Mouse (Mus musculus) macrophage (primary cell): ENCODE results near the gene Gpr137c. TPM values are rescaled to one million over a fixed set of nuclear protein-coding genes. Genes with fewer than 3 reads are reported as not detected.

Experiments used
- H3K27ac ChIP-seq: fragments of 350-480 bp; formaldehyde crosslinking; 2 replicates; pipeline ENCODE4 v1.9.0; 2021
- H3K36me3 ChIP-seq: fragments of 350-480 bp; formaldehyde crosslinking; 2 replicates; pipeline ENCODE4 v1.9.0; 2021; ENCODE audit errors: inconsistent target
- H3K4me3 ChIP-seq: fragments of 350-480 bp; formaldehyde crosslinking; 2 replicates; pipeline ENCODE4 v1.9.0; 2021; ENCODE audit errors: inconsistent target
- H3K79me2 ChIP-seq: fragments of 350-480 bp; formaldehyde crosslinking; 2 replicates; pipeline ENCODE4 v1.9.0; 2021; ENCODE audit errors: inconsistent target
- WGBS: methylation state at CpG from one replicate; pipeline ENCODE4 v1.1.7; 2026; ENCODE audit warnings: inconsistent platforms; ENCODE audit not compliant: missing documents; 5-methylcytosine and 5-hydroxymethylcytosine counted together
- polyA plus RNA-seq: library from polyadenylated mRNA; stranded (reverse); fragments of 250-400 nt; gene quantifications from 3 replicates; pipeline ENCODE4 v1.2.4, GENCODE M21; 2018; ENCODE audit warnings: inconsistent platforms

The Gpr137c gene
- polyA plus RNA-seq, 1 experiment from 2014 or later: 0.42 TPM

GRCm38 (mm10) chr14:45220957-45221630, 1.6 kb downstream of the Gpr137c start:
- H3K27ac ChIP-seq: no peak overlapping the region
- peak overlapping the region; percentile 42 for H3K4me3 ChIP-seq
- peaks cover 9% of the 10 kb centered on the region; the same call in 1 of the 2 replicates for H3K79me2 ChIP-seq
- WGBS: 24% methylated on average over 10 of the region's 11 CpGs
- no peaks in the 10 kb centered on the region for H3K36me3 ChIP-seq

GRCm38 (mm10) chr14:45239042-45239441, 19.5 kb downstream of the Gpr137c start:
- WGBS: 20% methylated on average over 2 of the region's 2 CpGs

GRCm38 (mm10) chr14:45241613-45242012, 22.1 kb downstream of the Gpr137c start:
- 75% methylated on average over 1 of the region's 1 CpGs for WGBS
- Histone ChIP-seq H3K79me2 (no peaks in the 10 kb centered on the region), H3K27ac (no peak overlapping the region), H3K4me3 (no peak overlapping the region), H3K36me3 (no peaks in the 10 kb centered on the region)

More at GRCm38 (mm10) chr14:45239042-45239441, 19.5 kb downstream of the Gpr137c start:
- H3K27ac ChIP-seq: no peak overlapping the region
- H3K4me3 ChIP-seq: no peak overlapping the region
- H3K36me3 ChIP-seq: no peaks in the 10 kb centered on the region
- no peaks in the 10 kb centered on the region for H3K79me2 ChIP-seq

GRCm38 (mm10) chr14:45251548-45252076, 32.1 kb downstream of the Gpr137c start:
- 54% methylated on average over 4 of the region's 4 CpGs for WGBS
- H3K36me3 ChIP-seq: no peaks in the 10 kb centered on the region
- no peak overlapping the region for H3K27ac ChIP-seq
- H3K79me2 ChIP-seq: no peaks in the 10 kb centered on the region
- H3K4me3 ChIP-seq: no peak overlapping the region

GRCm38 (mm10) chr14:45263831-45264592, 44.5 kb downstream of the Gpr137c start:
- no peaks in the 10 kb centered on the region for H3K79me2 ChIP-seq
- H3K36me3 ChIP-seq: no peaks in the 10 kb centered on the region
- no peak overlapping the region for H3K4me3 ChIP-seq
- no peak overlapping the region for H3K27ac ChIP-seq
- 95% methylated on average over 3 of the region's 3 CpGs for WGBS

DNA sequence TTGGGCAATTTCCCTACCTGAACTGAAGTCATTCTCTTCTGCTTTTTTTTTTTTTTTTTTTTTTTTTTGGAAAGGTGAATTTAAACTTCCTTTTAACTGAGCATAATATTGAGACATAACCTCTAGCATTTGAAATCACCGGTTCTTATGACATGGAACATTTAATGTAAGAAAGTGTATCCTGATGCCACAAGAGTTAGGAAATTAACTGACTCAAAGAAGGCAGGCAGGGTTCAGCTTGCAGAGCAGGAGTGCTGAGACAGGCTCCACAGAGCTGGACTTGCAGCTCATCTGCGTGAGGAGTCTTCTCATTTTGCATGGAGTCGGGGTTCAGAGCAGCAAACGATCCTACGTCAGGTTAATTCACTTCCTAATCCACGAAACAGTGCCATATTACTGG, 56.3 kb downstream of the Gpr137c start:
- Histone ChIP-seq H3K36me3 (no peaks in the 10 kb centered on the region), H3K4me3 (no peak overlapping the region), H3K79me2 (no peaks in the 10 kb centered on the region), H3K27ac (no peak overlapping the region)
- 82% methylated on average over 6 of the region's 6 CpGs for WGBS

- WGBS: 90% methylated on average over 3 of the region's 3 CpGs
- peaks cover 5% of the 10 kb centered on the region; the same call in 1 of the 2 replicates for H3K36me3 ChIP-seq
- no peak overlapping the region for H3K4me3 ChIP-seq
- H3K79me2 ChIP-seq: no peaks in the 10 kb centered on the region
- no peak overlapping the region for H3K27ac ChIP-seq
These were observed 62.5 kb downstream of the Gpr137c start for GRCm38 (mm10) chr14:45282066-45282465.

DNA sequence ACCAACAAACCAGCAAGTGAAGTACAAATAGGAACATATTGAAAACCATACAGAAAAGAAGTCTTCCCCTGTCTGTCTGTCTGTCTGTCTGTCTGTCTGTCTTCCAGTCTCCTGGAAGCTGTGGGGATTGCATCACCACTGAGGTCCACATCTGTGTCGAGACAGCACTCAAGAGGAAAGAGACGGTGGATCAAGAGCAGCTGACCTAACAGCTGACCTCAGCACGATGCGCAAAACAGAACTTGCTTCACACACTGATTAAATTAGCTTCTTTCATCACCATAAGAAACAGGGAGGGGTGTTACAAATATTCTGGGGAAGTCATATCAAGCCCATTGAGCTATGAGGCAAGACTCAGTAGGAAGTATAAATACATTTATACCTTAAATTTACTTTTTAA, 72.1 kb downstream of the Gpr137c start:
- Histone ChIP-seq H3K36me3 (peaks cover 11% of the 10 kb centered on the region; the same call in 1 of the 2 replicates), H3K4me3 (no peak overlapping the region)
- WGBS: 27% methylated on average over 4 of the region's 4 CpGs

GRCm38 (mm10) chr14:45303939-45304338, 84.4 kb downstream of the Gpr137c start:
- 97% methylated on average over 4 of the region's 4 CpGs for WGBS
- H3K36me3 ChIP-seq: peaks cover 46% of the 10 kb centered on the region
- peaks cover 38% of the 10 kb centered on the region for H3K79me2 ChIP-seq
- H3K4me3 ChIP-seq: no peak overlapping the region
- H3K27ac ChIP-seq: no peak overlapping the region

More for the DNA sequence above, 72.1 kb downstream of the Gpr137c start:
- Histone ChIP-seq H3K79me2 (no peaks in the 10 kb centered on the region), H3K27ac (no peak overlapping the region)

- Histone ChIP-seq H3K4me3 (no peak overlapping the region), H3K36me3 (peaks cover 41% of the 10 kb centered on the region)
- WGBS: 83% methylated on average over 4 of the region's 4 CpGs
These were observed 84.9 kb downstream of the Gpr137c start for GRCm38 (mm10) chr14:45304389-45304788.

DNA sequence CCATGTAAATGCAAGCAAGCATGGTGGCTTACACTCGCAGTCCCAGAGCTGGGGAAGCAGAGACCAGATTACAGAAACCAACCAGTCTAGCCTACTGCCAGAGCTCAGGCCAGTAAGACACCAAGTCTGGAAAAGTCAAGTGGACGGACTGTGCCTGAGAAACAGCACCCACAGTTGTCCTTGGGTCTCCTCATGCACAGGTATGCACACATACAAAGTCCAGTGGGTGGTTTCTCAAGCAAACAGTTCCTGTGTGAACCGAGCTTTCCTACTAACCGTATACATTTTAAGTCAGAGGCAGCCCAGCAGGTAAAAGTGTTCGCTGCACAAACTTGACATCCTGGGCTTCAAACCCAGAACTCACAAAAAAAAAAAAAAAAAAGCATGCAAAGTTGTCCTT, 86.3 kb downstream of the Gpr137c start:
- peaks cover 57% of the 10 kb centered on the region for H3K79me2 ChIP-seq
- 95% methylated on average over 2 of the region's 5 CpGs for WGBS
- no peak overlapping the region for H3K27ac ChIP-seq
- H3K36me3 ChIP-seq: peaks cover 28% of the 10 kb centered on the region
- no peak overlapping the region for H3K4me3 ChIP-seq

More at GRCm38 (mm10) chr14:45304389-45304788, 84.9 kb downstream of the Gpr137c start:
- Histone ChIP-seq H3K79me2 (peaks cover 42% of the 10 kb centered on the region), H3K27ac (no peak overlapping the region)

DNA sequence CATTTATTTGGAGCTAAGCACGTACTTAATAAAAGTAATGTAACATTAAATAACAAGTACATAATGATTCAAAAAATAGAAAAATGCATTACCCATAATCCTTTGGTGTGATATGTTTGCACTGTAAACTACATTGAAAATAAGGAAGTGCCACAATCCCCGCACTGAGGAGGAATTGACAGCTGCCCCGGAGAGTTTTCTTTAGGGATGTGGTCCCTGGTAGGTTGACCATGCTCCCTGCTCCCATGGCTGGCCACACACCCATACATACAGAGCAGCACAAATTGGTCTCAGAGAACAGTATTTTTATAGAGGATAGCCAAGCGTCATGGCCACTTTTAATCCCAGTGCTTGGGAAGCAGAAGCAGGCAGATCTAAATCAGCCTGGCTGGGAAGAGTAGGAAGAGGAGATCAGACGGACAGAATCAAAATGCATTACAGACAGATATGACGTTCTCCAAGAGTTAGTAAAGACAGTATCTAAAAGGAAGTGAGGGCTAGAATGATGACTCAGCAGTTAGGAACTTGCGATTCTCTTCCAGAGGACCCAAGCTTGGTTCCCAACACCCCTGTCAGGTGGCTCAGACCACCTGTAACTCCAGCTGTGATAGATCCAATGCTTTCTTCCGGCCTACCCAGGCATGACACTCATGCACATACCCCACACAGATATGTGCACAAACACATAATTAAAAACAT, 88.3 kb downstream of the Gpr137c start:
- Histone ChIP-seq H3K36me3 (peaks cover 9% of the 10 kb centered on the region; the same call in 1 of the 2 replicates), H3K4me3 (no peak overlapping the region; the same call in 1 of the 2 replicates), H3K79me2 (peaks cover 76% of the 10 kb centered on the region), H3K27ac (peak overlapping the region; percentile 48)
- 34% methylated on average over 8 of the region's 8 CpGs for WGBS

- Histone ChIP-seq H3K27ac (no peak overlapping the region), H3K36me3 (no peaks in the 10 kb centered on the region; the same call in 1 of the 2 replicates), H3K4me3 (no peak overlapping the region), H3K79me2 (peaks cover 95% of the 10 kb centered on the region)
- 91% methylated on average over 13 of the region's 13 CpGs for WGBS
These were observed 90.1 kb downstream of the Gpr137c start for GRCm38 (mm10) chr14:45309646-45310045.

- 96% methylated on average over 14 of the region's 14 CpGs for WGBS
- H3K36me3 ChIP-seq: no peaks in the 10 kb centered on the region; the same call in 1 of the 2 replicates
These were observed 90.6 kb downstream of the Gpr137c start for GRCm38 (mm10) chr14:45310101-45310500.

More at GRCm38 (mm10) chr14:45310101-45310500, 90.6 kb downstream of the Gpr137c start:
- Histone ChIP-seq H3K79me2 (peaks cover 99% of the 10 kb centered on the region), H3K4me3 (no peak overlapping the region), H3K27ac (no peak overlapping the region)
